Mouse (Mus musculus): ENCODE data around the gene Lhx1. TPM values are rescaled to one million over a fixed set of nuclear protein-coding genes. Genes with fewer than 3 reads are reported as not detected.

The Lhx1 gene
- polyA plus RNA-seq, 1 experiment from 2014 or later: not detected

- 0 out of 2 replicates have a peak, but pooled peaks cover 4% of the 10 kb centered on the region for H3K36me3 ChIP-seq (ENCODE audit: inconsistent target)
- 69% methylated on average over 2 of the region's 2 CpGs for WGBS (ENCODE audit: missing documents)
- no peak overlapping the region for H3K27ac ChIP-seq
- no peak overlapping the region for H3K4me3 ChIP-seq (ENCODE audit: inconsistent target)
- no peaks in the 10 kb centered on the region for H3K79me2 ChIP-seq (ENCODE audit: inconsistent target)
Observed at GRCm38 (mm10) chr11:84476641-84477040, 48.7 kb downstream of the Lhx1 start.

GRCm38 (mm10) chr11:84475991-84476390, 49.3 kb downstream of the Lhx1 start:
- H3K36me3 ChIP-seq (ENCODE audit: inconsistent target): peaks cover 4% of the 10 kb centered on the region; the same call in 1 of the 2 replicates
- no peaks in the 10 kb centered on the region for H3K79me2 ChIP-seq (ENCODE audit: inconsistent target)
- WGBS (ENCODE audit: missing documents): 87% methylated on average over 4 of the region's 4 CpGs
- no peak overlapping the region for H3K4me3 ChIP-seq (ENCODE audit: inconsistent target)
- H3K27ac ChIP-seq: no peak overlapping the region

- H3K36me3 ChIP-seq (ENCODE audit: inconsistent target): peaks cover 4% of the 10 kb centered on the region; the same call in 1 of the 2 replicates
- H3K4me3 ChIP-seq (ENCODE audit: inconsistent target): no peak overlapping the region
- H3K27ac ChIP-seq: no peak overlapping the region
- H3K79me2 ChIP-seq (ENCODE audit: inconsistent target): no peaks in the 10 kb centered on the region
- WGBS (ENCODE audit: missing documents): 92% methylated on average over 3 of the region's 4 CpGs
Observed at GRCm38 (mm10) chr11:84473093-84473667, 52.2 kb downstream of the Lhx1 start.

Other genes starting within 250 kb of the Lhx1 start
- gene Aatf, start 12.0 kb downstream of the Lhx1 start, polyA plus RNA-seq (2018): 14.1 to 42.5 TPM (median 35.2 TPM) in 3 replicates